Mouse (Mus musculus) cerebellum, adult 2 months (tissue): ENCODE results near the gene Hinfp.
"Not testable (repeated sequence)": the region's sequence is repeated elsewhere in the genome, so short reads cannot be mapped to it uniquely, and the experiment has no call there.

ENCODE experiments used
- CTCF ChIP-seq: fragments of 200-500 bp; IDR thresholded peaks from 2 replicates; pipeline ENCODE4 v1.5.1; 2011; ENCODE audit warnings: low read depth, mild to moderate bottlenecking, control low read depth, low read length, moderate library complexity, borderline replicate concordance; ENCODE audit not compliant: insufficient read depth
- POLR2A ChIP-seq: fragments of 200-500 bp; IDR thresholded peaks from 2 replicates; pipeline ENCODE4 v1.6.1; 2011; ENCODE audit warnings: low read length, control low read depth, borderline replicate concordance; ENCODE audit not compliant: insufficient read depth

DNA sequence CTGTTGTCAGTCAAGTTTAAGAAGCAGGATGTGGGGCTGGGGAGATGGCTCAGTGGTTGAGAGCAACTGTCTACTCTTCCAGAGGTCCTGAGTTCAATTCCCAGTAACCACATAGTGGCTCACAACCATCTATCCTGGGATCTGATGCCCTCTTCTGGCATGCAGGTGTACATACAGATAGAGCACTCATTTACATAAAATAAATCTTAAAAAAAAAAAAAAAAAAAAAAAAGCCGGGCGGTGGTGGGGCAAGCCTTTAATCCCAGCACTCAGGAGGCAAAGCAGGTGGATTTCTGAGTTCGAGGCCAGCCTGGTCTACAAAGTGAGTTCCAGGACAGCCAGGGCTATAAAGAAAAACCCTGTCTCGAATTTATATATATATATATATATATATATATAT is 18.2 kb upstream of the Hinfp start:
- not testable (repeated sequence) for TF ChIP-seq CTCF, POLR2A
